Mouse (Mus musculus): ENCODE results near the gene Angel2. TPM values are rescaled to one million over a fixed set of nuclear protein-coding genes. Genes with fewer than 3 reads are reported as not detected.

Angel2 gene
- polyA plus RNA-seq, 1 experiment from 2014 or later = 43.8 TPM

GRCm38 (mm10) chr1:190893559-190894167 is 31.2 kb upstream of the Angel2 start:
- ATAC-seq (replicated peaks; ENCODE audit: low FRiP score, low read depth) (no peak), DNase-seq (ENCODE audit: low spot score) (no peak)
- H3K27ac ChIP-seq = no peak overlapping the region
- peaks cover 15% of the 10 kb centered on the region; the same call in 1 of the 2 replicates for H3K36me3 ChIP-seq (ENCODE audit: insufficient read depth, low read length)
- no peak overlapping the region for H3K4me3 ChIP-seq (replicated peaks; ENCODE audit: low read depth, low read length)
- no peak overlapping the region for H3K9ac ChIP-seq (ENCODE audit: low read depth, low read length)
- H3K4me1 ChIP-seq (replicated peaks; ENCODE audit: insufficient read depth, low read length) = no peaks in the 10 kb centered on the region
- no peak for TF ChIP-seq CTCF (IDR thresholded peaks at IDR 0.05; ENCODE audit: low read depth)
- 86% methylated on average over 6 of the region's 6 CpGs for WGBS
- no peak overlapping the region for H3K4me2 ChIP-seq (ENCODE audit: low read length)
- no peaks in the 10 kb centered on the region for H3K9me3 ChIP-seq (replicated peaks; ENCODE audit: low read length)
- H3K27me3 ChIP-seq (ENCODE audit: insufficient read depth, low read length) = no peaks in the 10 kb centered on the region

DNA sequence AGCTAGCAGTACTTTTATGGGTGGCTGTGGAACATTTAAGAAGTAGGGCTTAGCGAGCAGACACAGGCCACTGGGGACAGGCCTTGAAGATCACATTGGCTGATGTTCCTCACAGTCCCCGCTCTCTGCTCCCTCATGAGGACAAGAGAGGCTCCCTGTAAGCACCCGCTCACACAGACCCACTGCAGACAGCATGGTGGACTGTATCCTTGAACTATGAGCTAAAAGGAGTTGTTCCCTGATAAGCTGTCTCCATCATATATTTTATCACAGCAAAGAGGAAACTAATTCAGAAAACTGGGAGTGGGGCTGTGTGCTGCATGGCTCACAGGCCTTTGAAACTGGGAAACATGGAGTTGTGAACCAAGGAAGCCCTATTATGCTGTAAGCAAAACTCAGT is 26.7 kb upstream of the Angel2 start:
- H3K9ac ChIP-seq (ENCODE audit: low read depth, low read length) = no peak overlapping the region
- no peaks in the 10 kb centered on the region for H3K9me3 ChIP-seq (replicated peaks; ENCODE audit: low read length)
- H3K27ac ChIP-seq = no peak overlapping the region
- H3K4me1 ChIP-seq (replicated peaks; ENCODE audit: insufficient read depth, low read length) = no peaks in the 10 kb centered on the region
- H3K4me2 ChIP-seq (ENCODE audit: low read length) = no peak overlapping the region
- H3K36me3 ChIP-seq (ENCODE audit: insufficient read depth, low read length) = no peaks in the 10 kb centered on the region
- DNase-seq (ENCODE audit: low spot score) (no peak), ATAC-seq (replicated peaks; ENCODE audit: low FRiP score, low read depth) (no peak)
- TF ChIP-seq CTCF (IDR thresholded peaks at IDR 0.05; ENCODE audit: low read depth) = no peak
- no peak overlapping the region for H3K4me3 ChIP-seq (replicated peaks; ENCODE audit: low read depth, low read length)
- WGBS = 93% methylated on average over 3 of the region's 3 CpGs
- no peaks in the 10 kb centered on the region for H3K27me3 ChIP-seq (ENCODE audit: insufficient read depth, low read length)

- Histone ChIP-seq H3K4me1 (replicated peaks; ENCODE audit: insufficient read depth, low read length) (no peaks in the 10 kb centered on the region), H3K4me3 (replicated peaks; ENCODE audit: low read depth, low read length) (no peak overlapping the region), H3K9me3 (replicated peaks; ENCODE audit: low read length) (no peaks in the 10 kb centered on the region), H3K36me3 (ENCODE audit: insufficient read depth, low read length) (no peaks in the 10 kb centered on the region), H3K27ac (no peak overlapping the region), H3K27me3 (ENCODE audit: insufficient read depth, low read length) (no peaks in the 10 kb centered on the region), H3K9ac (ENCODE audit: low read depth, low read length) (no peak overlapping the region), H3K4me2 (ENCODE audit: low read length) (no peak overlapping the region)
- TF ChIP-seq CTCF (IDR thresholded peaks at IDR 0.05; ENCODE audit: low read depth) = no peak
- DNase-seq (ENCODE audit: low spot score) (no peak), ATAC-seq (replicated peaks; ENCODE audit: low FRiP score, low read depth) (no peak)
- WGBS = 62% methylated on average over 9 of the region's 9 CpGs
These were observed 25.9 kb upstream of the Angel2 start for GRCm38 (mm10) chr1:190898899-190899575.

- Histone ChIP-seq H3K27me3 (ENCODE audit: insufficient read depth, low read length) (no peaks in the 10 kb centered on the region), H3K4me1 (replicated peaks; ENCODE audit: insufficient read depth, low read length) (no peaks in the 10 kb centered on the region), H3K36me3 (ENCODE audit: insufficient read depth, low read length) (peaks cover 5% of the 10 kb centered on the region; the same call in 1 of the 2 replicates), H3K27ac (no peak overlapping the region), H3K9ac (ENCODE audit: low read depth, low read length) (no peak overlapping the region), H3K4me3 (replicated peaks; ENCODE audit: low read depth, low read length) (no peak overlapping the region), H3K4me2 (ENCODE audit: low read length) (no peak overlapping the region), H3K9me3 (replicated peaks; ENCODE audit: low read length) (no peaks in the 10 kb centered on the region)
- TF ChIP-seq CTCF (IDR thresholded peaks at IDR 0.05; ENCODE audit: low read depth) = no peak
- 68% methylated on average over 2 of the region's 2 CpGs for WGBS
- no peak for DNase-seq (ENCODE audit: low spot score)
- ATAC-seq (replicated peaks; ENCODE audit: low FRiP score, low read depth) = no peak
These were observed 23.8 kb upstream of the Angel2 start for GRCm38 (mm10) chr1:190901082-190901481.

- 96% methylated on average over 3 of the region's 3 CpGs for WGBS
- Histone ChIP-seq H3K9ac (ENCODE audit: low read depth, low read length) (no peak overlapping the region), H3K4me2 (ENCODE audit: low read length) (no peak overlapping the region), H3K4me1 (replicated peaks; ENCODE audit: insufficient read depth, low read length) (no peaks in the 10 kb centered on the region), H3K36me3 (ENCODE audit: insufficient read depth, low read length) (peaks cover 5% of the 10 kb centered on the region; the same call in 1 of the 2 replicates), H3K4me3 (replicated peaks; ENCODE audit: low read depth, low read length) (no peak overlapping the region), H3K9me3 (replicated peaks; ENCODE audit: low read length) (no peaks in the 10 kb centered on the region), H3K27me3 (ENCODE audit: insufficient read depth, low read length) (no peaks in the 10 kb centered on the region), H3K27ac (no peak overlapping the region)
- DNase-seq (ENCODE audit: low spot score) = no peak
- ATAC-seq (replicated peaks; ENCODE audit: low FRiP score, low read depth) = no peak
- TF ChIP-seq CTCF (IDR thresholded peaks at IDR 0.05; ENCODE audit: low read depth) = no peak
These were observed 20.8 kb upstream of the Angel2 start for GRCm38 (mm10) chr1:190904136-190904535.

DNA sequence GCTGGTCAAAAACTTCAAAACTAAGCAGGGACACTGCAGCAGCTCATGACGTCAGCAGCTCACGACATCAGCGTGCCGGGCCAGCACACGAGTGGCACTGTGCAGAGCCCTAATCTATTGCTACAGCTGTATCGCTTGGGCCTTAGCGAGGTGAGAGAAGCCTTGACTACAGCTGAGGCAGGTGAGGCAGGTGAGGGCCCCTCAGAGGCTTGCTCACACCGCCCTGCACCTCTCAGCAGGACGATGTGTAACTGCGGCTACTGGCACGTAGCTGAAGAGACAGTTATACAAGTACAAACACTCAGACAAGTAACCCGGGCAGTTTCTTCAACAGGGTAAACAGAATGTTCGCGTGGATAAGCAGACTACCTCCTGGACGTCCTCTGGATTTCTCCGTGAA is 20.2 kb upstream of the Angel2 start:
- Histone ChIP-seq H3K4me3 (replicated peaks; ENCODE audit: low read depth, low read length) (no peak overlapping the region), H3K27ac (no peak overlapping the region), H3K36me3 (ENCODE audit: insufficient read depth, low read length) (peaks cover 5% of the 10 kb centered on the region; the same call in 1 of the 2 replicates), H3K27me3 (ENCODE audit: insufficient read depth, low read length) (no peaks in the 10 kb centered on the region), H3K9me3 (replicated peaks; ENCODE audit: low read length) (no peaks in the 10 kb centered on the region), H3K4me2 (ENCODE audit: low read length) (no peak overlapping the region), H3K9ac (ENCODE audit: low read depth, low read length) (no peak overlapping the region), H3K4me1 (replicated peaks; ENCODE audit: insufficient read depth, low read length) (no peaks in the 10 kb centered on the region)
- ATAC-seq (replicated peaks; ENCODE audit: low FRiP score, low read depth) (no peak), DNase-seq (ENCODE audit: low spot score) (no peak)
- TF ChIP-seq CTCF (IDR thresholded peaks at IDR 0.05; ENCODE audit: low read depth) = no peak
- 81% methylated on average over 16 of the region's 16 CpGs for WGBS
